Mouse (Mus musculus) midbrain, embryonic 11.5 days (tissue): ENCODE measurements around the gene Nedd9. TPM values are rescaled to one million over a fixed set of nuclear protein-coding genes. Genes with fewer than 3 reads are reported as not detected.

Experiments
- ATAC-seq: fragments of 200-750 bp; cut with Nextera tagmentation; 2 replicates; pipeline ENCODE4 v1.8.0; 2017; ENCODE audit warnings: moderate TSS enrichment, moderate library complexity; ENCODE audit not compliant: low FRiP score
- DNase-seq: peaks from one replicate; pipeline ENCODE4 v3.0.0; 2015; ENCODE audit warnings: low spot score; ENCODE audit errors: missing footprints
- H3K27ac ChIP-seq: fragments of 300-500 bp; sonication (generic); 2 replicates; pipeline ENCODE4 v1.5.1; 2014; ENCODE audit warnings: low read depth, low read length
- H3K27me3 ChIP-seq: fragments of 300-500 bp; sonication (generic); 2 replicates; pipeline ENCODE4 v1.6.1; 2014; ENCODE audit warnings: mild to moderate bottlenecking, low read length, moderate library complexity, mixed read lengths; ENCODE audit not compliant: control insufficient read depth, insufficient read depth
- H3K36me3 ChIP-seq: fragments of 300-500 bp; sonication (generic); 2 replicates; pipeline ENCODE4 v1.6.1; 2014; ENCODE audit warnings: mild to moderate bottlenecking, low read length, moderate library complexity, mixed read lengths; ENCODE audit not compliant: control insufficient read depth, insufficient read depth
- H3K4me1 ChIP-seq: fragments of 300-500 bp; sonication (generic); 2 replicates; pipeline ENCODE4 v1.6.1; 2014; ENCODE audit warnings: low read length; ENCODE audit not compliant: control insufficient read depth, insufficient read depth
- H3K4me2 ChIP-seq: fragments of 300-500 bp; sonication (generic); 2 replicates; pipeline ENCODE4 v1.6.1; 2014; ENCODE audit warnings: mild to moderate bottlenecking, moderate library complexity
- H3K4me3 ChIP-seq: fragments of 300-500 bp; sonication (generic); 2 replicates; pipeline ENCODE4 v1.5.1; 2014; ENCODE audit warnings: low read depth, low read length
- H3K9ac ChIP-seq: fragments of 300-500 bp; sonication (generic); 2 replicates; pipeline ENCODE4 v1.6.1; 2014; ENCODE audit warnings: low read length
- H3K9me3 ChIP-seq: fragments of 300-500 bp; sonication (generic); 2 replicates; pipeline ENCODE4 v1.6.1; 2016; ENCODE audit warnings: low read length; ENCODE audit not compliant: control insufficient read depth
- WGBS: fragments of 180-500 bp; shearing (Covaris S2); extraction: QIAGEN DNeasy Blood & Tissue Kit; methylation state at CpG from one replicate; pipeline ENCODE4 v1.1.7; 2014; 5-methylcytosine and 5-hydroxymethylcytosine counted together
- polyA plus RNA-seq: library from polyadenylated mRNA; unstranded; fragments of >200 nt; fragmentation: Nextera tagmentation; extraction: Ambion mirVana; gene quantifications from 2 replicates; pipeline ENCODE4 v1.2.1, GENCODE M21; 2014

The Nedd9 gene
- polyA plus RNA-seq, 1 experiment from 2014 or later: 18.5 TPM

GRCm38 (mm10) chr13:41343163-41343886, 143.8 kb downstream of the Nedd9 start:
- no peak overlapping the region for H3K4me3 ChIP-seq
- DNase-seq (no peak), ATAC-seq (no peak)
- no peak overlapping the region for H3K27ac ChIP-seq
- H3K4me2 ChIP-seq: no peak overlapping the region
- H3K36me3 ChIP-seq: 0 out of 2 replicates have a peak, but pooled peaks cover 2% of the 10 kb centered on the region
- no peaks in the 10 kb centered on the region for H3K9me3 ChIP-seq
- no peaks in the 10 kb centered on the region for H3K27me3 ChIP-seq
- H3K9ac ChIP-seq: no peak overlapping the region
- peaks cover 3% of the 10 kb centered on the region; the same call in 1 of the 2 replicates for H3K4me1 ChIP-seq
- 71% methylated on average over 3 of the region's 3 CpGs for WGBS

- Histone ChIP-seq H3K27me3 (no peaks in the 10 kb centered on the region), H3K9ac (no peak overlapping the region), H3K4me2 (no peak overlapping the region), H3K9me3 (no peaks in the 10 kb centered on the region), H3K4me3 (no peak overlapping the region), H3K36me3 (0 out of 2 replicates have a peak, but pooled peaks cover 2% of the 10 kb centered on the region), H3K27ac (no peak overlapping the region), H3K4me1 (peaks cover 3% of the 10 kb centered on the region; the same call in 1 of the 2 replicates)
- WGBS: 77% methylated on average over 9 of the region's 9 CpGs
- DNase-seq: no peak
- no peak for ATAC-seq
These were observed 145.7 kb downstream of the Nedd9 start for GRCm38 (mm10) chr13:41341422-41341821.

- Histone ChIP-seq H3K9me3 (no peaks in the 10 kb centered on the region), H3K4me1 (no peaks in the 10 kb centered on the region), H3K27ac (no peak overlapping the region), H3K27me3 (no peaks in the 10 kb centered on the region), H3K4me3 (no peak overlapping the region), H3K36me3 (0 out of 2 replicates have a peak, but pooled peaks cover 2% of the 10 kb centered on the region), H3K4me2 (no peak overlapping the region), H3K9ac (no peak overlapping the region)
- DNase-seq (no peak), ATAC-seq (no peak)
- 79% methylated on average over 22 of the region's 22 CpGs for WGBS
These were observed 147.4 kb downstream of the Nedd9 start for GRCm38 (mm10) chr13:41339653-41340351.

GRCm38 (mm10) chr13:41339195-41339594, 148.0 kb downstream of the Nedd9 start:
- no peak overlapping the region for H3K4me3 ChIP-seq
- no peak for DNase-seq
- H3K27ac ChIP-seq: no peak overlapping the region
- no peaks in the 10 kb centered on the region for H3K9me3 ChIP-seq
- H3K4me2 ChIP-seq: no peak overlapping the region
- no peaks in the 10 kb centered on the region for H3K27me3 ChIP-seq
- H3K36me3 ChIP-seq: 0 out of 2 replicates have a peak, but pooled peaks cover 2% of the 10 kb centered on the region
- H3K4me1 ChIP-seq: no peaks in the 10 kb centered on the region
- ATAC-seq: no peak
- no peak overlapping the region for H3K9ac ChIP-seq
- 89% methylated on average over 5 of the region's 5 CpGs for WGBS

DNA sequence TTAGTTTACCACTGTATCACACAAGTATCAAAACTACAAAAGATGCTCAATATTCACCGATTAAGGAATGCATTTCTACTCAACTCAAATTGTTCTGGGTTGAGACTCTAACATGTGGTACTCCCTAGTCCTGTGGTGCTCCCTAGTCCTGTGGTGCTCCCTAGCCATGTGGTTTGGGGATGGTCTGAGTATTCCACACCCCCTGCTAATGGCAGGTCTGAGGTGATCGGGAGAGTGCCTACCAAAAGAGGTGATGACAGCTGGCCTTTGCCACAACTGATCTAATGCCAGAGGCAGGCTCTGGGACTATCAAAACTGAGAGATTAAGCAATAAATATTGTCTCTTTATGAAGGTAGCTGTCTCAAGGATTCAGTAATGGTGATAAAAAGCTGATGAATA, 149.8 kb downstream of the Nedd9 start:
- DNase-seq (no peak), ATAC-seq (no peak)
- H3K4me1 ChIP-seq: no peaks in the 10 kb centered on the region
- 0 out of 2 replicates have a peak, but pooled peaks cover 2% of the 10 kb centered on the region for H3K36me3 ChIP-seq
- H3K9me3 ChIP-seq: no peaks in the 10 kb centered on the region
- H3K4me2 ChIP-seq: no peak overlapping the region
- H3K4me3 ChIP-seq: no peak overlapping the region
- H3K9ac ChIP-seq: no peak overlapping the region
- no peak overlapping the region for H3K27ac ChIP-seq
- no peaks in the 10 kb centered on the region for H3K27me3 ChIP-seq
- 96% methylated on average over 2 of the region's 2 CpGs for WGBS

GRCm38 (mm10) chr13:41336260-41336659, 150.9 kb downstream of the Nedd9 start:
- H3K4me2 ChIP-seq: no peak overlapping the region
- H3K27ac ChIP-seq: no peak overlapping the region
- H3K9ac ChIP-seq: no peak overlapping the region
- WGBS: 68% methylated on average over 6 of the region's 6 CpGs
- 0 out of 2 replicates have a peak, but pooled peaks cover 2% of the 10 kb centered on the region for H3K36me3 ChIP-seq
- no peaks in the 10 kb centered on the region for H3K27me3 ChIP-seq
- no peak overlapping the region for H3K4me3 ChIP-seq
- ATAC-seq (no peak), DNase-seq (no peak)
- H3K9me3 ChIP-seq: no peaks in the 10 kb centered on the region
- no peaks in the 10 kb centered on the region for H3K4me1 ChIP-seq

DNA sequence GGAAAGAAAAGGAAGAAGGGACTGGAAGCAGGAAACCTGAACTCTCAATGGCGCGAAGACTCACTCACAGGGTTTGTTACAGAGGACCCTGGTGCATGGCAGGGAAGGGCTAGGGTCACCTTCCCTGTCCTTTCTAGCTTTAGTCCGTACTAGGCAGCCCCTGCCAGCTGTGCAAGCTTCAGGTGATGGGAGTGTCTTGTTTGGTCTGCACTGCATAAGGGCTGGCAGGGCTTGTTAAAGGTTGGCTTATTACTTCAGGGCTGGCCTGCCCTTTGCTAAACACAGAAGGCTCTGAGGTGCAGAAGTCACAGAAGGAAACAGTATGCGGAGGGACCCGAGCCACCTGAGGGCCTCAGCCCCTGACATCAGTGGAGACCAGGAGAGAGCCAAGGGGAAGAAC, 151.4 kb downstream of the Nedd9 start:
- ATAC-seq: no peak
- no peak for DNase-seq
- Histone ChIP-seq H3K4me2 (no peak overlapping the region), H3K27me3 (no peaks in the 10 kb centered on the region), H3K9ac (no peak overlapping the region), H3K4me3 (no peak overlapping the region), H3K27ac (no peak overlapping the region), H3K36me3 (0 out of 2 replicates have a peak, but pooled peaks cover 2% of the 10 kb centered on the region), H3K9me3 (no peaks in the 10 kb centered on the region), H3K4me1 (no peaks in the 10 kb centered on the region)
- WGBS: 91% methylated on average over 5 of the region's 5 CpGs

- H3K36me3 ChIP-seq: no peaks in the 10 kb centered on the region
- no peaks in the 10 kb centered on the region for H3K27me3 ChIP-seq
- 87% methylated on average over 5 of the region's 5 CpGs for WGBS
- ATAC-seq: no peak
- H3K9ac ChIP-seq: no peak overlapping the region
- no peak overlapping the region for H3K27ac ChIP-seq
- no peak overlapping the region for H3K4me2 ChIP-seq
- no peak for DNase-seq
- H3K4me3 ChIP-seq: no peak overlapping the region
- no peaks in the 10 kb centered on the region for H3K4me1 ChIP-seq
- H3K9me3 ChIP-seq: no peaks in the 10 kb centered on the region
These were observed 152.5 kb downstream of the Nedd9 start for GRCm38 (mm10) chr13:41334641-41335000.

- WGBS: 81% methylated on average over 14 of the region's 14 CpGs
- Histone ChIP-seq H3K4me3 (no peak overlapping the region), H3K36me3 (no peaks in the 10 kb centered on the region), H3K4me1 (no peaks in the 10 kb centered on the region), H3K4me2 (no peak overlapping the region), H3K27me3 (no peaks in the 10 kb centered on the region), H3K9ac (no peak overlapping the region), H3K9me3 (no peaks in the 10 kb centered on the region), H3K27ac (no peak overlapping the region)
- DNase-seq (peak; percentile 73), ATAC-seq (no peak)
These were observed 153.1 kb downstream of the Nedd9 start for GRCm38 (mm10) chr13:41333889-41334640.
